Mouse (Mus musculus): ENCODE results near the gene Mgp. TPM values are rescaled to one million over a fixed set of nuclear protein-coding genes. Genes with fewer than 3 reads are reported as not detected.

Gene Mgp
- polyA plus RNA-seq (2015; fragmentation: Illumina TruSeq; extraction: RNeasy Lipid Tissue Mini Kit (QIAGEN cat#74804); ENCODE audit: insufficient read depth, low replicate concordance) = 31.9 TPM

GRCm38 (mm10) chr6:136875670-136876069 lies at the start of gene Mgp:
Mgp (minus strand) TSS chr6:136875823.

DNA sequence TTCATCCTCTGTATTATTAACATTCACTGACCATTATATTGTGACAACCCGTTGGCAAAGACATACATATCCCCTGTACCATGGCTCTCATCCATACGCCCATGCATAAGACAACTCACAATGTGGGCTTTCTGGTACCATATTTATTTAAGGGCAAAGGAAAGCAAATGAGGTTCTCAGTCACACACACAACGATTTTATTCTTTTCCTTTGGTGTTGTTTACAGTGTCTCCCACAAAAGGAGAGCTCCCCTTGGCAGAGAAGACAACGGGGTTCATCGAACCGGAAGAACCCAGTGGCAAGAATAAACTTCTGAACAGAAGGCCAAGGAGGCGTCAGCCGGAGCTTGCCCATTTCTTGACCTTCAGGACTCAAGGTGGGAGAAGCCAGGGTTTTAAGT lies 47.9 kb upstream of the Mgp start, which contains the start of gene Pde6h:
Gene Pde6h, plus strand, starts transcription at position 301 of the 400 bp plus-strand sequence.

DNA sequence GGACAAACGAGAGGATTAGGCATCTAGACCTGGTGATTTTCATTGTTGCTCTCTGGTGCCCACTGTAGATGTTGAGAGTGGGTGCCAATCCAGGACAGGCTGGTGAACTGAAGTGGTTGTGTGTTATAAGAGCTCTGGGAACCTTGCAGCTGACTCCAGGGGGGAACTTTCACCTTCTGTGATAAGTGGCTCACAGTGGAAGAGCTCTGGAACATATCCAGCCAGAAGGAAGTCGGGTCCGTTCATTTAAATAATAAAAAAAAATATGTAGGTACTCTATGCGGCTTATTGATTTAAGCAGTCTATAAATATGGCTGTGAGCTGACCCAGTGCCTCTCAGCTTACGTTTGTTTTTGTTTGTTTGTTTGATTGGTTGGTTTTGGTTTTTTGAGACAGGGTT lies 46.5 kb upstream of the Mgp start, which contains the start of gene Erp27:
Gene Erp27, minus strand, starts transcription at position 101 of the 400 bp plus-strand sequence.

GRCm38 (mm10) chr6:136857186-136857872 lies 18.3 kb downstream of the Mgp start, which contains the start of gene Art4:
Art4 (minus strand) TSS chr6:136857733.

GRCm38 (mm10) chr6:136835352-136835751 lies 40.3 kb downstream of the Mgp start, which contains the start of gene Smco3:
Smco3 (minus strand) TSS chr6:136835452.

GRCm38 (mm10) chr6:136827881-136828561 lies 47.6 kb downstream of the Mgp start, which contains the start of gene Wbp11:
Wbp11 (minus strand) TSS chr6:136828233.

DNA sequence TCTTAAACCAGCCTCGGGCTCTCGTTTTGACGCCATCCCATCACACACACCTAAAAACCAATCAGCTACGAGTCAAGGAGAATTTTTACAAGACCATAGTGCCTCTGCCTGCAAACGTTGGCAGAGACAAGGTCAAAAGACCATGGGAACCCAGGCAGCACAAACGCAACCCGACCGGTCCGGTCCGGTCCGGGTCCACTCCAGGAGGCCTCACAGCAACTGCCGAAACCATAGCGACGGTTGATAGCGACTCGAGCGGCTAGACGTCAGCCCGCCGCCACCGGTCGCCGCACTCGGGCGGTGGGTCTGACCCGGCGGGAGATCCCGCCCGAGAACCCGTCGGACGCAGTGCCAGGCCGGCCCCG lies 48.1 kb downstream of the Mgp start, which contains the start of gene BC049715:
Gene BC049715, plus strand, starts transcription at position 111 of the 365 bp plus-strand sequence.

Other genes with a start within 250 kb of the Mgp start
- 304 TPM for gene Plbd1, start 213.9 kb downstream of the Mgp start, polyA plus RNA-seq (2015; fragmentation: Illumina TruSeq; extraction: RNeasy Lipid Tissue Mini Kit (QIAGEN cat#74804); ENCODE audit: insufficient read depth, low replicate concordance)
- 0.39 TPM for gene Gucy2c, start 94.1 kb downstream of the Mgp start, polyA plus RNA-seq (2015; fragmentation: Illumina TruSeq; extraction: RNeasy Lipid Tissue Mini Kit (QIAGEN cat#74804); ENCODE audit: insufficient read depth, low replicate concordance)
- gene Hist4h4, start 71.4 kb downstream of the Mgp start, polyA plus RNA-seq (2015; fragmentation: Illumina TruSeq; extraction: RNeasy Lipid Tissue Mini Kit (QIAGEN cat#74804); ENCODE audit: insufficient read depth, low replicate concordance) = 0.28 TPM
- 22.0 TPM for gene H2afj, start 67.6 kb downstream of the Mgp start, polyA plus RNA-seq (2015; fragmentation: Illumina TruSeq; extraction: RNeasy Lipid Tissue Mini Kit (QIAGEN cat#74804); ENCODE audit: insufficient read depth, low replicate concordance)
- gene BC049715, start 48.2 kb downstream of the Mgp start, polyA plus RNA-seq (2015; fragmentation: Illumina TruSeq; extraction: RNeasy Lipid Tissue Mini Kit (QIAGEN cat#74804); ENCODE audit: insufficient read depth, low replicate concordance) = 2.9 TPM
- 73.6 TPM for gene Wbp11, start 47.6 kb downstream of the Mgp start, polyA plus RNA-seq (2015; fragmentation: Illumina TruSeq; extraction: RNeasy Lipid Tissue Mini Kit (QIAGEN cat#74804); ENCODE audit: insufficient read depth, low replicate concordance)
- not detected for gene Smco3, start 40.4 kb downstream of the Mgp start, polyA plus RNA-seq (2015; fragmentation: Illumina TruSeq; extraction: RNeasy Lipid Tissue Mini Kit (QIAGEN cat#74804); ENCODE audit: insufficient read depth, low replicate concordance)
- 8.5 TPM for gene Art4, start 18.1 kb downstream of the Mgp start, polyA plus RNA-seq (2015; fragmentation: Illumina TruSeq; extraction: RNeasy Lipid Tissue Mini Kit (QIAGEN cat#74804); ENCODE audit: insufficient read depth, low replicate concordance)
- gene Erp27, start 46.4 kb upstream of the Mgp start, polyA plus RNA-seq (2015; fragmentation: Illumina TruSeq; extraction: RNeasy Lipid Tissue Mini Kit (QIAGEN cat#74804); ENCODE audit: insufficient read depth, low replicate concordance) = 8.9 TPM
- gene Pde6h, start 48.0 kb upstream of the Mgp start, polyA plus RNA-seq (2015; fragmentation: Illumina TruSeq; extraction: RNeasy Lipid Tissue Mini Kit (QIAGEN cat#74804); ENCODE audit: insufficient read depth, low replicate concordance) = not detected
- gene Arhgdib, start 66.1 kb upstream of the Mgp start, polyA plus RNA-seq (2015; fragmentation: Illumina TruSeq; extraction: RNeasy Lipid Tissue Mini Kit (QIAGEN cat#74804); ENCODE audit: insufficient read depth, low replicate concordance) = 1,348 TPM